Mouse (Mus musculus): ENCODE measurements around the gene Rgs19. TPM values are rescaled to one million over a fixed set of nuclear protein-coding genes. Genes with fewer than 3 reads are reported as not detected.
A peak's percentile ranks its signal among the peaks of the same experiment; 100 is the strongest.

The Rgs19 gene
- polyA plus RNA-seq, 1 experiment from 2014 or later: 18.6 TPM

- Histone ChIP-seq H3K9ac (replicated peaks) (peak overlapping the region; percentile 73), H3K4me1 (ENCODE audit: insufficient read depth) (peaks cover 11% of the 10 kb centered on the region), H3K36me3 (replicated peaks; ENCODE audit: insufficient read depth, low read length) (no peaks in the 10 kb centered on the region), H3K27ac (ENCODE audit: low read depth) (no peak overlapping the region), H3K9me3 (ENCODE audit: low read length) (no peaks in the 10 kb centered on the region), H3K4me2 (ENCODE audit: low read depth, low read length) (peak overlapping the region; percentile 97), H3K27me3 (ENCODE audit: insufficient read depth, low read length) (no peaks in the 10 kb centered on the region), H3K4me3 (ENCODE audit: low read depth, low read length) (peak overlapping the region; percentile 68)
- WGBS (ENCODE audit: insufficient replicate concordance): 18% methylated on average over 7 of the region's 7 CpGs
- peak; percentile 6; the same call in 1 of the 2 replicates for ATAC-seq
- DNase-seq: no peak
- TF ChIP-seq CTCF (IDR thresholded peaks at IDR 0.05; ENCODE audit: low read depth) (no peak), EP300 (IDR thresholded peaks at IDR 0.05; ENCODE audit: low read depth) (no peak)
Observed at GRCm38 (mm10) chr2:181680716-181681117, 13.1 kb downstream of the Rgs19 start.

- no peaks in the 10 kb centered on the region for H3K9me3 ChIP-seq (ENCODE audit: low read length)
- DNase-seq: peak; percentile 73
- no peaks in the 10 kb centered on the region for H3K36me3 ChIP-seq (replicated peaks; ENCODE audit: insufficient read depth, low read length)
- H3K4me3 ChIP-seq (ENCODE audit: low read depth, low read length): peak within 1 kb of the TSS; percentile 68
- H3K27ac ChIP-seq (ENCODE audit: low read depth): 0 out of 2 replicates have a peak within 1 kb of the TSS, but pooled peaks have one; percentile 48
- H3K27me3 ChIP-seq (ENCODE audit: insufficient read depth, low read length): 0 out of 2 replicates have a peak, but pooled peaks cover under 1% of the 10 kb centered on the region
- H3K9ac ChIP-seq (replicated peaks): peak within 1 kb of the TSS; percentile 73
- ATAC-seq: peak; percentile 62
- peak within 1 kb of the TSS; percentile 97 for H3K4me2 ChIP-seq (ENCODE audit: low read depth, low read length)
- TF ChIP-seq EP300 (IDR thresholded peaks at IDR 0.05; ENCODE audit: low read depth) (no peak), CTCF (IDR thresholded peaks at IDR 0.05; ENCODE audit: low read depth) (peak; percentile 21)
- 0% methylated on average over 58 of the region's 69 CpGs for WGBS (ENCODE audit: insufficient replicate concordance)
- H3K4me1 ChIP-seq (ENCODE audit: insufficient read depth): peaks cover 17% of the 10 kb centered on the region
Observed at GRCm38 (mm10) chr2:181679951-181680715, 13.6 kb downstream of the Rgs19 start, which contains the start of gene Tcea2. TSS of gene Tcea2 (plus strand) at chr2:181680310.

- Histone ChIP-seq H3K9ac (replicated peaks) (no peak overlapping the region), H3K9me3 (ENCODE audit: low read length) (no peaks in the 10 kb centered on the region), H3K4me1 (ENCODE audit: insufficient read depth) (peaks cover 17% of the 10 kb centered on the region), H3K36me3 (replicated peaks; ENCODE audit: insufficient read depth, low read length) (no peaks in the 10 kb centered on the region), H3K27me3 (ENCODE audit: insufficient read depth, low read length) (0 out of 2 replicates have a peak, but pooled peaks cover 3% of the 10 kb centered on the region), H3K27ac (ENCODE audit: low read depth) (no peak overlapping the region), H3K4me2 (ENCODE audit: low read depth, low read length) (no peak overlapping the region), H3K4me3 (ENCODE audit: low read depth, low read length) (no peak overlapping the region)
- TF ChIP-seq EP300 (IDR thresholded peaks at IDR 0.05; ENCODE audit: low read depth) (no peak), CTCF (IDR thresholded peaks at IDR 0.05; ENCODE audit: low read depth) (peak; percentile 98)
- DNase-seq: peak; percentile 79
- WGBS (ENCODE audit: insufficient replicate concordance): 44% methylated on average over 1 of the region's 1 CpGs
- peak; percentile 73 for ATAC-seq
Observed at GRCm38 (mm10) chr2:181678780-181679179, 15.0 kb downstream of the Rgs19 start.

- H3K4me3 ChIP-seq (ENCODE audit: low read depth, low read length): no peak overlapping the region
- no peak for DNase-seq
- no peak for ATAC-seq
Observed at GRCm38 (mm10) chr2:181677755-181678098, 16.1 kb downstream of the Rgs19 start.

GRCm38 (mm10) chr2:181677096-181677754 is 16.6 kb downstream of the Rgs19 start:
- peaks cover 12% of the 10 kb centered on the region for H3K27me3 ChIP-seq (ENCODE audit: insufficient read depth, low read length)
- 0 out of 2 replicates have a peak overlapping the region, but pooled peaks have one; percentile 34 for H3K27ac ChIP-seq (ENCODE audit: low read depth)
- ATAC-seq (no peak), DNase-seq (no peak)
- H3K4me3 ChIP-seq (ENCODE audit: low read depth, low read length): no peak overlapping the region
- no peak overlapping the region for H3K9ac ChIP-seq (replicated peaks)
- H3K4me2 ChIP-seq (ENCODE audit: low read depth, low read length): no peak overlapping the region
- WGBS (ENCODE audit: insufficient replicate concordance): 67% methylated on average over 5 of the region's 5 CpGs
- no peaks in the 10 kb centered on the region for H3K36me3 ChIP-seq (replicated peaks; ENCODE audit: insufficient read depth, low read length)
- TF ChIP-seq EP300 (IDR thresholded peaks at IDR 0.05; ENCODE audit: low read depth) (no peak), CTCF (IDR thresholded peaks at IDR 0.05; ENCODE audit: low read depth) (peak; percentile 27)
- peaks cover 17% of the 10 kb centered on the region for H3K4me1 ChIP-seq (ENCODE audit: insufficient read depth)
- no peaks in the 10 kb centered on the region for H3K9me3 ChIP-seq (ENCODE audit: low read length)

More at GRCm38 (mm10) chr2:181677755-181678098, 16.1 kb downstream of the Rgs19 start:
- Histone ChIP-seq H3K4me2 (ENCODE audit: low read depth, low read length) (no peak overlapping the region), H3K4me1 (ENCODE audit: insufficient read depth) (peaks cover 17% of the 10 kb centered on the region), H3K9ac (replicated peaks) (no peak overlapping the region), H3K27ac (ENCODE audit: low read depth) (0 out of 2 replicates have a peak overlapping the region, but pooled peaks have one; percentile 34), H3K9me3 (ENCODE audit: low read length) (no peaks in the 10 kb centered on the region), H3K36me3 (replicated peaks; ENCODE audit: insufficient read depth, low read length) (no peaks in the 10 kb centered on the region), H3K27me3 (ENCODE audit: insufficient read depth, low read length) (peaks cover 7% of the 10 kb centered on the region; the same call in 1 of the 2 replicates)
- WGBS (ENCODE audit: insufficient replicate concordance): 41% methylated on average over 3 of the region's 3 CpGs
- TF ChIP-seq CTCF (IDR thresholded peaks at IDR 0.05; ENCODE audit: low read depth): no peak
- no peak for TF ChIP-seq EP300 (IDR thresholded peaks at IDR 0.05; ENCODE audit: low read depth)

- H3K4me3 ChIP-seq (ENCODE audit: low read depth, low read length): no peak overlapping the region
- 31% methylated on average over 2 of the region's 2 CpGs for WGBS (ENCODE audit: insufficient replicate concordance)
- no peak overlapping the region for H3K9ac ChIP-seq (replicated peaks)
- no peaks in the 10 kb centered on the region for H3K36me3 ChIP-seq (replicated peaks; ENCODE audit: insufficient read depth, low read length)
- ATAC-seq (no peak), DNase-seq (no peak)
- no peak overlapping the region for H3K4me2 ChIP-seq (ENCODE audit: low read depth, low read length)
- peaks cover 17% of the 10 kb centered on the region for H3K4me1 ChIP-seq (ENCODE audit: insufficient read depth)
- H3K27ac ChIP-seq (ENCODE audit: low read depth): peak overlapping the region; percentile 9; the same call in 1 of the 2 replicates
- TF ChIP-seq CTCF (IDR thresholded peaks at IDR 0.05; ENCODE audit: low read depth): peak; percentile 26; the same call in 1 of the 2 replicates
- no peak for TF ChIP-seq EP300 (IDR thresholded peaks at IDR 0.05; ENCODE audit: low read depth)
- H3K9me3 ChIP-seq (ENCODE audit: low read length): no peaks in the 10 kb centered on the region
- peaks cover 20% of the 10 kb centered on the region for H3K27me3 ChIP-seq (ENCODE audit: insufficient read depth, low read length)
Observed at GRCm38 (mm10) chr2:181676424-181676823, 17.4 kb downstream of the Rgs19 start.
